Mouse (Mus musculus) embryo, embryonic 11 days (tissue): ENCODE measurements around the gene Cdk2ap1.
"Not testable (repeated sequence)": the region's sequence is repeated elsewhere in the genome, so short reads cannot be mapped to it uniquely, and the experiment has no call there.

Experiments
- DNase-seq: peaks from one replicate; pipeline ENCODE4 v3.0.0-alpha.2; 2015

Gene Cdk2ap1

DNA sequence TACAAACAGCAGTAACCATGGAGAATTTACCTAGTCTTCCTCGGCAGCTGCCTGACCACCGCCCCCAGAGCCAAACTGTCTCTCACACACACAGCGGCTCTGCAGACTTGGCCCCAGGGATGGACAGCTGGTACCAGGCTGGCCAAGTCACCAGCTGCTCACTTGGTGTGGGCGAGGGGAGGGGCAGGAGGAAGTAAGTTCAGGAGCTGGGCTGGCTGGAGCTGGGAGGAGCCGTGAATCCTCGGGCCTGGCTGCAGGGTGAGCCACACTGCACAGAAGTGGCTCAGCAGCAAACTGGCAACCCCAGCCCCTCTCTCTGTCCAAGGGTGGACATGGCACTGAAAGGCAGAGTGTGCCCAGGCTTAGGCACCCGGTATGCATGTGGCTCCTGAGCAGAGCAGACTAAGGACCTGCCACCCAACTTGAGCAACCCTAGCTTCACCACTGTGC, 11.7 kb downstream of the Cdk2ap1 start:
- peak; percentile 77 for DNase-seq

DNA sequence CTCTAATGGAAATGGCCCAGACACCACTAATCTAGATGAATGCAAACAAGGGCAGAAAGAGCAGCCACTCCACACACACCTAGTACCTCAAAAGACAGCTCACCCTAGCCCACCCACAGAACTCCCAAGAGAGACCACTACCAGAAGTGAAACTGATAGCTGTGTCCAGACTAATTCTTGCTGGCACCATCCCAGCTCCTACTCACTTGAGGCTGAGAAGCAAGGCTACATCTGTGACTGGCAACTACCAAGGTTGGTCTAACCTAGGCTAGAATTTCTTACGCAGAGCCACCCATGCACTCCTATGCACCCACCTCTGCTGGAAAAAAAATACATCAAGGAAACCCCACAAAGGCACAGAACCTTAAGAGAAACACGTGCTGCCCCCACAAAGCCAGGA, 12.5 kb downstream of the Cdk2ap1 start:
- DNase-seq: no peak

- no peak for DNase-seq
These were observed 13.7 kb downstream of the Cdk2ap1 start for GRCm38 (mm10) chr5:124349196-124349595.

DNA sequence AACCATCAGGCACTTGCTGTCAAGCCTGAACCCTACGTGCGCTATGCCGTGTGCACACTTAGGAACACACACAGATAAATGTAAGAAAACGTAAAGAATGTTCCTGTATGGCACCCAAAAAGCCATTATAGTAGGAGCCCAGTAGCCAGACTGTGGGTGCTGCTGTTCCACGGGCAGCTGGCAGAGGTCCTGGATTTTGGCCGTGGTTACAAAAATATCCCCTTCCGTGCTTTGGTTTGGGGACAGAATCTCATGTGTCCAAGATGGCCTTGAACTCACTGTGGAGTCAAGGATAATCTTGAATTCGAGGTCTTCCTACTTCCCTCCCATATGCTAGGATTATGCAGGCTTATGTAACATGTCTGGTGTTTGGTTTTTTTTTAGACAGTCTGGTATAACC, 20.0 kb downstream of the Cdk2ap1 start:
- DNase-seq: no peak

GRCm38 (mm10) chr5:124341753-124342339, 21.0 kb downstream of the Cdk2ap1 start:
- not testable (repeated sequence) for DNase-seq

DNA sequence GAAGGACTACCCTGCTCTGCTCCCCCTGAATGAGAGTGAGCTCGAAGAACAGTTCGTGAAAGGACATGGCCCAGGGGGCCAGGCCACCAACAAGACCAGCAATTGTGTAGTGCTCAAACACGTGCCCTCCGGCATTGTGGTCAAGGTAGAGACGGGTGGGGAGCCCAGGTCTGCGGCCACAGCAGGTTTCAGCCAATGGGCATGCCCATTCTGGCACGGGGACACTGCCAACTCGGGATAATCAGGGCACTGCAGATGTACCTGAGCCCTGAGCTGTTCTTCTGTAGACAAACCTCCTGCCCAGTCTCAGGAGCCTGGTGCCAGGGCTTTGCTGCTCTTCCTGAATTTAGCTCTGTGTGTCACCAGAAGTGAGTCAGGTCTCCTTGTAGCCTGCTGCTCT, 24.1 kb downstream of the Cdk2ap1 start:
- no peak for DNase-seq

GRCm38 (mm10) chr5:124337909-124338308, 25.0 kb downstream of the Cdk2ap1 start:
- DNase-seq: peak; percentile 53

DNA sequence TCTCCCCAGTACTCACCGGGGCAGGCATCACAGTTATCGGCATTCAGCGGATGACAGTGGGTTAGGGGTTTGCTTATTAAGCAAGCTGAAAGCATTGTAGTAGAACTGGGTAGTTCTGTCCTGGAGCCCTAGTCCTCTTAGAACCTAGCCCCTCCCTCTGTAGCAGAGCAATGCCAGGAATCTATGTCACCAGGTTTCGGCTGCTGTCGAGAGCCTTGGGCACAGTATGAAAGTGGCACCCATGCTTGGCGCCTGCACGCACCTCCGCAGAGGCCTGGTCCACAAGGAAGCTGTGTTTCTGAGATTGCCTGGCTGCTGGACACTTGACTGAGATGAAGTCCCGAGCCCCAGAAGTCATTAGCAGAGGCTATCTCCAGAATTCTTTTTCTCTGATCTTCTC, 25.8 kb downstream of the Cdk2ap1 start:
- no peak for DNase-seq

GRCm38 (mm10) chr5:124334392-124334791, 28.5 kb downstream of the Cdk2ap1 start:
- peak; percentile 66 for DNase-seq

GRCm38 (mm10) chr5:124330086-124330485, 32.8 kb downstream of the Cdk2ap1 start:
- no peak for DNase-seq

DNA sequence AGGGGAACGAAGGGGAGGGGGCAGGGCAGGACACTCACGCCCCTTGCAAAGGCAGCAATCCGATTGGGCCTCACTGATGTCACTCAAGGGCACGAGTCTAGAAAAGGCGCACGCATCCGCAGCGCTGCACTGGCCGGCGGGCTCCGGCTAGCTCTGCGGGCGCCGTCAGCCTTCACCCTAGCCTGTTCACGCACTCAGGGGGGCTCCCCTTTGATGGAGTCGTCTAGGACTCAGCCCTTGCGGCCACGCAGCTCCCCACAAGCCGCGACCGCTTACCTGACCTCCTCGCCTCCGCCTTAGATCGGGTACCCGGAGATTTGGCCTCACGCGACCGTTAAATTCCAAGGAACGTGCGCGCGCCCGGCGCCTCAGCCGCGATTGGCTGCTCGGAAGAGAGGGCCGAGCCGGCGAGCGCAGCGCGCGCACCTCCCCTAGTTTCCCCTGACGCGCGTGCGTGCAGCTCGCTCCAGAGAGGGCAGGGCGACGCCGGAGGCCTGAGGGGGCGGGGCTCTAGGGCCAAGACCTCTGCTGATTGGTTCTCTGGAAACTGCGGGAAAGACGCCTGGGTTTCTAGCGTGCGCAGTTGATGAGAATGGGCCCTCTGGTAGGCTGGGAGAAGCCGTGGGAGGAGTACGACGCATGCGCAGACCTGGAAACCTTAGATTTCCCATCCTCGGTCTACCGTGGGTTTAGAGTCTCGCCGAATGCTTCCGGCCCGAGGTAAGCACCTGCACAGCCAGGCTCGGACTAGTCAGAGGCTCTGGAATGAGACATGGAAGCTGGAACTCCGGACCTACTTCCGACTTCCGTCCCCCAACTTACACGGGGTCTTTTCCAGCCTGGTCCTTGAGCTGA, 35.1 kb downstream of the Cdk2ap1 start, which contains the start of the genes Mphosph9 and 2810006K23Rik:
Gene Mphosph9 (minus strand): TSS at position 463 of the 855 bp plus-strand sequence.
Gene 2810006K23Rik (plus strand): TSS at position 580 of the 855 bp plus-strand sequence.
- DNase-seq: peak; percentile 100

GRCm38 (mm10) chr5:124326829-124327228, 36.1 kb downstream of the Cdk2ap1 start:
- no peak for DNase-seq

GRCm38 (mm10) chr5:124317648-124318047, 45.2 kb downstream of the Cdk2ap1 start:
- DNase-seq: no peak

DNA sequence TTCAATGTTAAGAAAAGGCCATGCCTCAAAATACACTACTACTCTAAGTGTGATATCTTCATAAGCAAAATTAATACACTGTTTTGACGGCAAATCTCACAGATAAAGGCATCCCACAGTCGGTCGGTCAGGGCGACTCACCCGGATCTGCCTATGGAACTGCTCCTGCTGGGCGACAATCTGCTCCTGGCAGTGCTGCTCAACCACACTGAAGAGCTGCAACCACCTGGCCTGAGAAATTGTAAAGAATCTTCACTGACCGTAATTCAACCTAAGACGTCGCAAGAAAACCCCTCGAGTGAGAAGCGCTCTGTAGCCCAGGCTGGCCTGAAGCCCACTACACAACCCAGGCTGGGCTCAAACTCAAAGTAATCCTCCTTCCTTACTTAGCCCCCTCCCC, 46.9 kb downstream of the Cdk2ap1 start:
- no peak for DNase-seq

DNA sequence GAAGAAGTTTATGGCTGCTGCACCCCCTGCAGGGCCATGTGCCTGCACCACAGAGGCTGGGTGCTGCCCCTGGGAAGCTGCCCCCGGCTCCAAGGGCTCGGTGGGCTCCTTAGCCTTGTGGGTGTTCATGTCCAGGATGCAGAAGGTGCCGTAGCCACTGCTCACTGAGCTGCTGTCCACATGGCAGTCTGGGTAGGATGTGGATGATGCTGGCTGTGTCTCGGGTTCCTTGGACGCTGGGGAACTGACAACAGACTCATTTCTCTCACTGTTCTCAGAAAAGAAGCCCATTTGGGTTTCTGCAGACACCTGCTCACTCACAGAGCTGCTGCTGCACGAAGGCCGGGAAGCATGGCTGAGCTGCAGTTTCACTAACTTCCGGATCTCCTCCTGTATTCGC, 47.4 kb downstream of the Cdk2ap1 start:
- no peak for DNase-seq

GRCm38 (mm10) chr5:124310091-124310490, 52.8 kb downstream of the Cdk2ap1 start:
- no peak for DNase-seq

DNA sequence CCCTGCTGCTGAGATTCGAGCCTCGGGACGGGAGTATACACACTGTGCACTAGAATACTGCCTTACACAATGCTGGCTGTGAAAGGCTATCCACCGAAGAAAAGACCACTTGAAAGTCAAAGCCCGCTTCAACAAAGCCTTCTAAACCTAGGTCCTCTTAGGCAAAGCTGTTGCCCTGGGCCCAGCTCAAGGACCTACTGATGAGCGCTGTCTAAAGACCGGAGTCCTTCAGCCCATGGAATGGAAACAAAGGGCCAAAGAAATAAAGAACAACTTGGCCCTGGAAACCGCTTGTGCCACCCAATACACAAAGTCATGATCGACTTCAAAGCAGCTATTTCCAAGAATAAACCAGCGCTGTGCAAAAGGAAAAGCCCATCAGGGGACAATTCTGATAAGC, 53.7 kb downstream of the Cdk2ap1 start:
- peak; percentile 9 for DNase-seq

- not testable (repeated sequence) for DNase-seq
These were observed 60.0 kb downstream of the Cdk2ap1 start for GRCm38 (mm10) chr5:124302853-124303252.

GRCm38 (mm10) chr5:124300132-124300531, 62.8 kb downstream of the Cdk2ap1 start:
- DNase-seq: peak; percentile 19

DNA sequence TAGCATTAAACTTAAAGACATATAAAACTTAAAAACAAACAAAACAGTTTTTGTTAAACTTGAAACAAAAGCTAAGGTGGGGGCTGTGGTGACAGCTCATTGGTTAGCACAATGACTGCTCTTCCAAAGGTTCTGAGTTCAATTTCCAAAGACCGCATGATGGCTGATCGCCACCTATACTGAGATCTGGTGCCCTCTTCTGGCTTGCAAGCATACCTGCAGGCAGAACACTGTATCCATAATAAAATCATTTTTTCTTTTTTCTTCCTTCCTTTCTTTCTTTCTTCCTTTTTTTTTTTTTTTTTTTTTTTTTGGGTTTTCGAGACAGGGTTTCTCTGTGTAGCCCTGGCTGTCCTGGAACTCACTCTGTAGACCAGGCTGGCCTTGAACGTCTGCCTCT, 63.6 kb downstream of the Cdk2ap1 start:
- DNase-seq: peak; percentile 50

DNA sequence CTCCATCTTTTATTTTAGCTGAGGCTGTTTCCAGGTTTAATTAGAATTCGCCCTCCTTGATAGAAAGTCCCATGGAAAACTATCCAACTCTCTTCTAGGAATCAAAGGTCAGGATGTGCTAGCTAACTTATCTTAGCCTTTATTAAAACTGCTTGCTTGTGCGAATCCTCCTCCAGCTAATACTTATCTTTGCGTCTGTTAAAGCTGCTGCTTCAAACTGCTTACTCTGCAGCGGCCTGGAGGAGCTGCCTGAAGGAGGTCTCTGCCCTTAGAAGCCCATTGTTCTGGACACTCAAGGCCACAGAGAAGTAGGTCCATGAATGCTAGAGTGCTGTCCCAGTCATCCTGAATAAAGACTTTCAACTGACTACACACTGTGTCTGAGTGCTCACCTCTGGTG, 66.4 kb downstream of the Cdk2ap1 start:
- DNase-seq: no peak
